Mouse (Mus musculus) myocyte (in vitro differentiated cells): ENCODE measurements around the gene Cc2d2a. TPM values are rescaled to one million over a fixed set of nuclear protein-coding genes. Genes with fewer than 3 reads are reported as not detected.
A peak's percentile ranks its signal among the peaks of the same experiment; 100 is the strongest.

Source experiments
- H3K27me3 ChIP-seq: one replicate; pipeline ENCODE4 v1.6.1; 2011; ENCODE audit not compliant: control insufficient read depth, insufficient read depth, insufficient read length
- H3K36me3 ChIP-seq: one replicate; pipeline ENCODE4 v1.6.1; 2011; ENCODE audit not compliant: control insufficient read depth, insufficient read depth
- H3K4me2 ChIP-seq: one replicate; pipeline ENCODE4 v1.6.1; 2011; ENCODE audit warnings: low read depth, control low read depth
- H3K4me3 ChIP-seq: one replicate; pipeline ENCODE4 v1.5.1; 2011; ENCODE audit warnings: mild to moderate bottlenecking, control low read depth, moderate library complexity
- H3K79me2 ChIP-seq: one replicate; pipeline ENCODE4 v1.6.1; 2011; ENCODE audit not compliant: control insufficient read depth, insufficient read depth
- H3ac ChIP-seq: one replicate; pipeline ENCODE4 v1.6.1; 2011; ENCODE audit not compliant: control insufficient read depth, insufficient read length
- CEBPB ChIP-seq: IDR thresholded peaks from 2 replicates; pipeline ENCODE4 v1.6.1; 2011; ENCODE audit warnings: mild to moderate bottlenecking, moderate library complexity; ENCODE audit not compliant: poor library complexity, insufficient read depth, severe bottlenecking
- E2F4 ChIP-seq: IDR thresholded peaks from one replicate; pipeline ENCODE4 v1.6.1; 2011; ENCODE audit warnings: mild to moderate bottlenecking, control low read depth, moderate library complexity; ENCODE audit not compliant: insufficient read depth
- MAX ChIP-seq: IDR thresholded peaks from one replicate; pipeline ENCODE4 v1.6.1; 2011; ENCODE audit warnings: low read depth, mild to moderate bottlenecking, control low read depth
- MYOD1 ChIP-seq, 3 experiments: IDR thresholded peaks; one replicate each; pipeline ENCODE4 v1.6.1; 2011; ENCODE audit warnings: control low read depth in 2 of 3, low read depth in 2 of 3, mild to moderate bottlenecking in 2 of 3, moderate library complexity in 1 of 3; ENCODE audit not compliant: insufficient read length in 2 of 3, control insufficient read depth in 1 of 3
- MYOG ChIP-seq, 3 experiments: IDR thresholded peaks; one replicate each; pipeline ENCODE4 v1.6.1; 2011; ENCODE audit warnings: control low read depth in 2 of 3, low read depth in 2 of 3, mild to moderate bottlenecking in 2 of 3; ENCODE audit not compliant: insufficient read length in 2 of 3, control insufficient read depth in 1 of 3, insufficient read depth in 1 of 3
- POLR2A ChIP-seq: IDR thresholded peaks from one replicate; pipeline ENCODE4 v1.6.1; 2011; ENCODE audit warnings: low read depth, mild to moderate bottlenecking, control low read depth, moderate library complexity; ENCODE audit not compliant: insufficient read length
- POLR2AphosphoS2 ChIP-seq: IDR thresholded peaks from one replicate; pipeline ENCODE4 v1.6.1; 2011; ENCODE audit warnings: low read depth, control low read depth; ENCODE audit not compliant: insufficient read length
- REST ChIP-seq: IDR thresholded peaks from one replicate; pipeline ENCODE4 v1.6.1; 2011; ENCODE audit warnings: mild to moderate bottlenecking, control low read depth, moderate library complexity; ENCODE audit not compliant: insufficient read depth, insufficient read length
- SRF ChIP-seq: IDR thresholded peaks from one replicate; pipeline ENCODE4 v1.6.1; 2011; ENCODE audit warnings: low read depth; ENCODE audit not compliant: control insufficient read depth, insufficient read length
- TCF12 ChIP-seq: IDR thresholded peaks from one replicate; pipeline ENCODE4 v1.6.1; 2011; ENCODE audit warnings: mild to moderate bottlenecking, control low read depth; ENCODE audit not compliant: poor library complexity, insufficient read depth, severe bottlenecking
- TCF3 ChIP-seq: IDR thresholded peaks from one replicate; pipeline ENCODE4 v1.6.1; 2011; ENCODE audit warnings: low read depth, control low read depth; ENCODE audit not compliant: insufficient read length
- USF1 ChIP-seq: IDR thresholded peaks from one replicate; pipeline ENCODE4 v1.6.1; 2011; ENCODE audit warnings: low read depth, mild to moderate bottlenecking, control low read depth, moderate library complexity
- polyA plus RNA-seq: library from polyadenylated mRNA; unstranded; fragments of >200 nt; fragmentation: generic; extraction: Trizol; gene quantifications from one replicate; pipeline ENCODE4 v1.2.1, GENCODE M21; 2012; ENCODE audit warnings: missing spikeins

Cc2d2a gene
- polyA plus RNA-seq, 1 experiment: 2.4 TPM

- TF ChIP-seq POLR2AphosphoS2: no peak
- Histone ChIP-seq H3ac (no peak overlapping the region), H3K79me2 (peaks cover 88% of the 10 kb centered on the region), H3K27me3 (no peaks in the 10 kb centered on the region), H3K36me3 (no peaks in the 10 kb centered on the region), H3K4me2 (no peak overlapping the region), H3K4me3 (no peak overlapping the region)
These were observed 114.8 kb downstream of the Cc2d2a start for GRCm38 (mm10) chr5:43776993-43777392.

GRCm38 (mm10) chr5:43778583-43778982 is 116.4 kb downstream of the Cc2d2a start:
- no peak overlapping the region for H3K4me2 ChIP-seq
- no peak overlapping the region for H3K4me3 ChIP-seq
- no peaks in the 10 kb centered on the region for H3K27me3 ChIP-seq

DNA sequence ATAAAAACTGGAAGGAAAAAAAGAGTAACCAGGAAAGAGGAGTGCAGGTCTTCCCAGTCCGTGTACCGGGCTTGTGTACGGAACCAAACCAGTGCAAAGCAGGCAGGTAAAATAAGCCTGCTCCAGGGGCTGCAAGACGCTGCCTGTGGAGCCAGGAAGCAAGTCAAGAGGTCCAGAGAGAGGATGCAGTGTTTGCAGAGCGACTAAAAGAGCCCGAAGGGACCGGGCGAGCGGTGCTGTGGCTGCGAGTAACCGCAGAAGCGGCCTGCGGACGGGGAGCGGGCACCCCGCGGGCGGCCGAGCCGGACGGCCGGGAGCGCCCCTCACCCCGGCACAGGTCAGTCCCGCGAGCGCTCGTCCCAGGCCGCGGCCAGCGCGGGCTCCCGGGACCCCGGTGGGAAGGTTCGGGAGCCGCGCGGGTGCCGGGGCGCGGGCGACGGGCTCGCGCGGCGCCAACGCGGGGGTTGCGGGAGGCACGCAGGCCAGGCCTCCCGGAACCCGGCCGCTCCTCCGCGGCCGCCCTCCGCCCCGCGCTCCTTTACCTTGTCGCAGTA is 119.4 kb downstream of the Cc2d2a start:
- Histone ChIP-seq H3K79me2 (peaks cover 48% of the 10 kb centered on the region), H3K4me3 (peak overlapping the region; percentile 60), H3K4me2 (peak overlapping the region; percentile 80), H3ac (peak overlapping the region; percentile 83), H3K36me3 (no peaks in the 10 kb centered on the region), H3K27me3 (no peaks in the 10 kb centered on the region)
- no peak for TF ChIP-seq TCF12
- no peak for TF ChIP-seq MYOD1 (IDR thresholded peaks at IDR 0.05; ENCODE audit: control insufficient read depth in 1 of 3, insufficient read length in 2 of 3, low read depth in 2 of 3)
- TF ChIP-seq MYOG (IDR thresholded peaks at IDR 0.05; ENCODE audit: control insufficient read depth in 1 of 3, insufficient read depth in 1 of 3, insufficient read length in 2 of 3, low read depth in 2 of 3): no peak
- no peak for TF ChIP-seq POLR2A
- TF ChIP-seq E2F4: no peak
- no peak for TF ChIP-seq TCF3
- TF ChIP-seq USF1: no peak
- TF ChIP-seq MAX: no peak
- TF ChIP-seq SRF: no peak
- no peak for TF ChIP-seq REST
- no peak for TF ChIP-seq POLR2AphosphoS2
- no peak for TF ChIP-seq CEBPB

More at GRCm38 (mm10) chr5:43778583-43778982, 116.4 kb downstream of the Cc2d2a start:
- Histone ChIP-seq H3K79me2 (peaks cover 77% of the 10 kb centered on the region), H3K36me3 (no peaks in the 10 kb centered on the region), H3ac (no peak overlapping the region)
- TF ChIP-seq TCF3 (no peak), USF1 (no peak)

DNA sequence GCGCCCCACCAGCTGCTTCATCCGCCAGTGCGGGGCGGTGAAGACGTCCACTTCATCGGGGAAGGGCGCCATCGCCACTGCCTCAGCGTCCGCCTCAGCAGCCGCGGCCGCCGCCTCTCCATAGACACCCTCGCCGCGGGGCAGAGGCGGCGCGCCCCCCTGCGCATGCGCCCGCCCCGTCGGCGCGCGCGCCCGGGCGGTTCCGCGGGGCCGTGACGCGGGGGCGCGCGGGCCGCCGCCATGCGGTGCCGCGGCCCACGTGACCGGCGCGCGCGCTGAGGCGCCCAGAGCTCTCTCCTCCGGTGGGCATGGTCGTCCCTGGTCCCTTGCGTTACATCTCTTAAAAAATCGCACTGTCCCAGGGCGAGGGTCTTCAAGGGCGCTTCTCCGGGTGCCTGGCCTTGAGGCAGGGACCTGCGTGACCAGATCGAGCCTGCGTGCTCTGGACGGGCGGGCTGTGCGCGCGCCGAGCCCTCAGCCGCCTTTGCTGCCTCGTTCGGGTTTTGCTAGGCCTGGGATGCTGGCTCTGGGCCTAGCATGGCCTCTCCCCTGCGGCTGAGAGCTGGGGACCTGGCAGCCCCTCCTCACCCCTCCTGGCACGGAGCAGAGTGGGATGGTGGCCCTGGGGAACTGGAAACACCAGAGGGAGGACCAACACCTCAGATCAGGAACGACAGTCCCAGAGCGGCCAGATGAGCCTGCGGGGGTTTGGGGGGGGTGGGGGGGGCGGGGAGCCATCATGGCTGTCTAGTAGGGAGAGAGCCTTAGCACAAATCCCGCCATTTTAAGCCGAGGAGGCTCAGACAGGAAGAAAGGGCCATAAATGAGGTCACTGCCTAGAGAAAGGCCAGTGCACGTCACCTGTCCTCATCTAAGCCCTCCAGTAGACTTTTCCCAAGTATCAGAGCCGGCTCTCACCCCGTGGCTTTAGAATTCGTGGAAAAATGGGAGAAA is 120.1 kb downstream of the Cc2d2a start:
- Histone ChIP-seq H3K79me2 (peaks cover 41% of the 10 kb centered on the region), H3K36me3 (no peaks in the 10 kb centered on the region), H3K27me3 (no peaks in the 10 kb centered on the region), H3ac (peak overlapping the region; percentile 83), H3K4me3 (peak overlapping the region; percentile 60), H3K4me2 (peak overlapping the region; percentile 76)
- TF ChIP-seq TCF12 (no peak), REST (no peak), POLR2AphosphoS2 (peak; percentile 93), CEBPB (no peak), MYOD1 (IDR thresholded peaks at IDR 0.05; ENCODE audit: control insufficient read depth in 1 of 3, insufficient read length in 2 of 3, low read depth in 2 of 3) (peak in 1 of 3 experiments; percentile 10), SRF (no peak), MYOG (IDR thresholded peaks at IDR 0.05; ENCODE audit: control insufficient read depth in 1 of 3, insufficient read depth in 1 of 3, insufficient read length in 2 of 3, low read depth in 2 of 3) (no peak), POLR2A (peak; percentile 85), USF1 (peak; percentile 84)

GRCm38 (mm10) chr5:43783996-43784395 is 121.8 kb downstream of the Cc2d2a start:
- TF ChIP-seq POLR2A (no peak), TCF12 (no peak), REST (no peak), MAX (no peak), E2F4 (no peak), SRF (no peak), POLR2AphosphoS2 (no peak), TCF3 (no peak), CEBPB (no peak), MYOD1 (IDR thresholded peaks at IDR 0.05; ENCODE audit: control insufficient read depth in 1 of 3, insufficient read length in 2 of 3, low read depth in 2 of 3) (no peak)
- Histone ChIP-seq H3K4me2 (no peak overlapping the region), H3K27me3 (no peaks in the 10 kb centered on the region), H3K36me3 (no peaks in the 10 kb centered on the region), H3K79me2 (peaks cover 25% of the 10 kb centered on the region), H3ac (no peak overlapping the region), H3K4me3 (no peak overlapping the region)
